Mouse (Mus musculus): ENCODE data around the gene Rsph3a. TPM values are rescaled to one million over a fixed set of nuclear protein-coding genes. Genes with fewer than 3 reads are reported as not detected.
A peak's percentile ranks its signal among the peaks of the same experiment; 100 is the strongest.
"Not testable (repeated sequence)": the region's sequence is repeated elsewhere in the genome, so short reads cannot be mapped to it uniquely, and the experiment has no call there.

Rsph3a gene
- total RNA-seq, 2 experiments from 2014 or later, result 8.0 to 12.5 TPM

DNA sequence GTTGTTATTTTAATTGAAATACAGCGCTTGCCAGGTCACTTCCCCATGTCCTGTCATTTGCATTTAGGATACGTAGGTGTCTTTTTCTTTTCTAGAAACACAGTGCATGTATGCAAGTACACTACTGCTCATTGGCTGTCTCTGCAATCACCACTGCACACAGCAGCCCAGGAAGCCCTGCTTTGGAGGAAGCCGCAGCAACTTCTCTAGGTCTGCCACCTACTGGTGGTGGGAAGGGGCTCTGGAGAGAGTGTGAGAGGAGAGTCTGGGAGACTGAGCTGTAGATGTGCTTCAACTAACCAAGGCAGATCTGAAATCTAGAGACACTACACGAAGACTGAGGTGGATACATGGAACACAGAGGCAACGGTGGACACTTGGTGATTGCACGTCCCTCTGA is 77.3 kb downstream of the Rsph3a start:
- ATAC-seq (replicated peaks; ENCODE audit: low FRiP score, poor library complexity, severe bottlenecking), result not testable (repeated sequence)

DNA sequence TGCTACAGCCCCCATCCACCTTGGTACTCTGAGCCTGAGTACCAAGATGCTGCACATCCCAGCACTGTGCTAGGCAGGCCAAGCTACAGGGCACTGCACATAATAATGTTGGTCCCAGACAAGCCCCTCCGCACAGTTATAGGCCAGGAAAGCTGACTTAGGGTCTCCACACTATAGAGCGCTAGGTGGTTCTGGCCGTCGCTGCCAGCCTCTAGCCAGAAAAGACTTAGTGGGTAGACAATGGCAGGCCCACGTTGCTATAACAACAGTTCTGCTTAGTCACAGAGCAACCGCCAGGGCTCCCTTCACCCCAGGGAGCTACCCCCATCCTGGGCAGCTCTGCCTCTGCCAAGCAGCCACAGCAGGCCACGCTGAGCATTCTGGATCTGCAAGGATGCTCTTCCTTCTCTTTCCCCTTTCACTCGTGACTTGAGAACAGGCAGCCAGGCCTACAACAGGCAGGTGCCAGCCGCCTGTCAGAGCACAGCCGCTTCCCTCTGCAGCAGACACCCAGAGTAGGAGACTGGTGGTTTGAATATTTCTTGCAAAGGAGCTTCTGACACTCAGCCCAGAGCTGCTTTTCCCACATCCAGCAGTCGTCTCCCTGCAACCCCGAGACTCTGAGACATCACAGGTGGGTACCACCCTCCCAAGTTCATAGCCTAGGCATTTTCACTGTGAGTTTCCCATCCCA is 82.2 kb downstream of the Rsph3a start:
- ATAC-seq (replicated peaks; ENCODE audit: low FRiP score, poor library complexity, severe bottlenecking), result 0 out of 2 replicates have a peak, but pooled peaks have one; percentile 24

Other genes starting within 250 kb of the Rsph3a start
- gene Fndc1, start 118.3 kb upstream of the Rsph3a start, total RNA-seq (2015; ENCODE audit: low replicate concordance), result not detected in 2 replicates
- gene Fndc1, start 118.3 kb upstream of the Rsph3a start, total RNA-seq (2017; ENCODE audit: low replicate concordance), result 0.14 TPM in 1 of 2 replicates, not detected in the other
- gene Tagap, start 19.6 kb upstream of the Rsph3a start, total RNA-seq (2015; ENCODE audit: low replicate concordance), result 6.5 and 11.9 TPM in 2 replicates
- gene Tagap, start 19.6 kb upstream of the Rsph3a start, total RNA-seq (2017; ENCODE audit: low replicate concordance), result 5.2 and 6.1 TPM in 2 replicates
- gene Gm49673, start 202.2 kb downstream of the Rsph3a start, total RNA-seq (2015; ENCODE audit: low replicate concordance), result not detected in 2 replicates
- not detected in 2 replicates for gene Gm49673, start 202.2 kb downstream of the Rsph3a start, total RNA-seq (2017; ENCODE audit: low replicate concordance)
- 19.9 and 30.9 TPM in 2 replicates for gene Rnaset2a, start 202.5 kb downstream of the Rsph3a start, total RNA-seq (2015; ENCODE audit: low replicate concordance)
- 5.0 and 8.8 TPM in 2 replicates for gene Rnaset2a, start 202.5 kb downstream of the Rsph3a start, total RNA-seq (2017; ENCODE audit: low replicate concordance)
- 6.7 and 7.9 TPM in 2 replicates for gene Fgfr1op, start 219.9 kb downstream of the Rsph3a start, total RNA-seq (2015; ENCODE audit: low replicate concordance)
- gene Fgfr1op, start 219.9 kb downstream of the Rsph3a start, total RNA-seq (2017; ENCODE audit: low replicate concordance), result 5.4 and 6.3 TPM in 2 replicates